Mouse (Mus musculus) intestine, embryonic 16.5 days (tissue): ENCODE measurements around the gene Olfr203. TPM values are rescaled to one million over a fixed set of nuclear protein-coding genes. Genes with fewer than 3 reads are reported as not detected.

Source experiments
- ATAC-seq: fragments of 200-750 bp; cut with Nextera tagmentation; 2 replicates; pipeline ENCODE4 v1.8.0; 2017; ENCODE audit warnings: moderate TSS enrichment, moderate library complexity
- H3K27ac ChIP-seq: fragments of 300-500 bp; sonication (generic); 2 replicates; pipeline ENCODE4 v1.5.1; 2014; ENCODE audit warnings: mild to moderate bottlenecking, low read length
- H3K27me3 ChIP-seq: fragments of 300-500 bp; sonication (generic); replicated peaks from 2 replicates; pipeline ENCODE4 v1.6.1; 2014; ENCODE audit warnings: low read length, control low read depth, mixed read lengths; ENCODE audit not compliant: control insufficient read depth, insufficient read depth
- H3K36me3 ChIP-seq: fragments of 300-500 bp; sonication (generic); 2 replicates; pipeline ENCODE4 v1.6.1; 2014; ENCODE audit warnings: low read length, control low read depth; ENCODE audit not compliant: control insufficient read depth, insufficient read depth
- H3K4me1 ChIP-seq: fragments of 300-500 bp; sonication (generic); 2 replicates; pipeline ENCODE4 v1.6.1; 2014; ENCODE audit warnings: low read length, control low read depth, mixed read lengths; ENCODE audit not compliant: control insufficient read depth, insufficient read depth
- H3K4me2 ChIP-seq: fragments of 300-500 bp; sonication (generic); 2 replicates; pipeline ENCODE4 v1.6.1; 2014; ENCODE audit warnings: low read depth, low read length, control low read depth
- H3K4me3 ChIP-seq: fragments of 300-500 bp; sonication (generic); 2 replicates; pipeline ENCODE4 v1.5.1; 2014; ENCODE audit warnings: mild to moderate bottlenecking, low read length
- H3K9ac ChIP-seq: fragments of 300-500 bp; sonication (generic); 2 replicates; pipeline ENCODE4 v1.6.1; 2014; ENCODE audit warnings: low read depth, low read length
- H3K9me3 ChIP-seq: fragments of 300-500 bp; sonication (generic); 2 replicates; pipeline ENCODE4 v1.6.1; 2016; ENCODE audit warnings: low read length, control low read depth; ENCODE audit not compliant: control insufficient read depth
- WGBS: fragments of 180-500 bp; shearing (Covaris S2); extraction: QIAGEN DNeasy Blood & Tissue Kit; methylation state at CpG from one replicate; pipeline ENCODE4 v1.1.7; 2014; 5-methylcytosine and 5-hydroxymethylcytosine counted together
- polyA plus RNA-seq: library from polyadenylated mRNA; unstranded; fragments of >200 nt; fragmentation: Nextera tagmentation; extraction: Ambion mirVana; gene quantifications from 2 replicates; pipeline ENCODE4 v1.2.1, GENCODE M21; 2015

Olfr203 gene
- polyA plus RNA-seq, 1 experiment from 2014 or later, result not detected

DNA sequence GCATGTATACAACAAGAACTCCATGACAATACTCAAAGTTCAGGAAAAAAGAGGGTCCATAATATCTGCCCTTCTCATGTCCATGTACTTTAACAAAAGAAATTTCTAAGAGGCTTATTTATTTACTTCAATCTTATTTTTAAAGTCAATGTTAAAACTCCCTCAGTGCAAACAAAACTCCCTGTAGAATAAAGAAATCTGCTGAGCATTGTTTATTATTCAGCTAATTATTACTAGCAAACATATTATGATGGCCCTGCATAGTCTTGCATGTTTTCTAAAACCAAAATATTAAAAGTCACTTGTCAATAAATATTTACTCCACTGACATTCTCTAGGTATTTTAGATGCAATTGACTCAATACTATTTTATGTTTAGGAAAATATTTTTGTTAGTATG is 32.4 kb downstream of the Olfr203 start, which contains the start of gene Olfr205:
Gene Olfr205, minus strand, starts transcription at position 101 of the 400 bp plus-strand sequence.
- ATAC-seq, result no peak
- Histone ChIP-seq H3K9me3 (no peaks in the 10 kb centered on the region), H3K36me3 (no peaks in the 10 kb centered on the region), H3K27ac (no peak within 1 kb of the TSS), H3K4me3 (no peak within 1 kb of the TSS), H3K27me3 (no peaks in the 10 kb centered on the region), H3K4me2 (no peak within 1 kb of the TSS), H3K4me1 (no peaks in the 10 kb centered on the region), H3K9ac (no peak within 1 kb of the TSS)

DNA sequence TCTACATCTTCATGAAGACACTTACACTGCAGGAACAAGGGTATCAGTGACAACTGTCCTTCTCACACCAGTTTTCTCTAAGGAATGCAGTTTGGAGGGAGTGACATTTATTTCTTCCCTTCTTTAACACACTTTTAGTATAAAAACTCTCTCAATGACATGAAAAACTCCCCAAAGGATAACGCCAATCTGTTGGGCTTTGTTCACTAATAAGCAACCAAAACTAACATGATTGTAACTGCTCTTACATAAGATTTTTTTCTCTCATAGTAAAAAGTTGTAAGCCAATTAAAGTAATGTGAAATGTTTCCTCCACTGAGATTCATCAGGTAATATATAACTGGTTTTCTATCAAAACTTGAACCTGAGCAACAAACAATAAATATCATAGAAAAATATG is 50.5 kb downstream of the Olfr203 start, which contains the start of gene Olfr206:
Gene Olfr206, minus strand, starts transcription at position 101 of the 400 bp plus-strand sequence.
- H3K4me3 ChIP-seq, result no peak within 1 kb of the TSS
- no peak for ATAC-seq
- no peaks in the 10 kb centered on the region for H3K4me1 ChIP-seq
- H3K9ac ChIP-seq, result no peak within 1 kb of the TSS
- no peaks in the 10 kb centered on the region for H3K36me3 ChIP-seq
- H3K9me3 ChIP-seq, result no peaks in the 10 kb centered on the region
- no peak within 1 kb of the TSS for H3K27ac ChIP-seq
- WGBS, result 84% methylated on average over 1 of the region's 1 CpGs
- H3K4me2 ChIP-seq, result no peak within 1 kb of the TSS
- H3K27me3 ChIP-seq, result no peaks in the 10 kb centered on the region

Other genes starting within 250 kb of the Olfr203 start
- gene Olfr190, start 220.9 kb upstream of the Olfr203 start, polyA plus RNA-seq, result not detected in 2 replicates
- gene Olfr191, start 209.1 kb upstream of the Olfr203 start, polyA plus RNA-seq, result not detected in 2 replicates
- gene Olfr193, start 187.0 kb upstream of the Olfr203 start, polyA plus RNA-seq, result not detected in 2 replicates
- gene Olfr194, start 177.8 kb upstream of the Olfr203 start, polyA plus RNA-seq, result not detected in 2 replicates
- not detected in 2 replicates for gene Olfr195, start 151.8 kb upstream of the Olfr203 start, polyA plus RNA-seq
- gene Olfr196, start 128.4 kb upstream of the Olfr203 start, polyA plus RNA-seq, result not detected in 2 replicates
- not detected in 2 replicates for gene Olfr198, start 95.3 kb upstream of the Olfr203 start, polyA plus RNA-seq
- not detected in 2 replicates for gene Olfr199, start 79.1 kb upstream of the Olfr203 start, polyA plus RNA-seq
- not detected in 2 replicates for gene Olfr201, start 26.2 kb upstream of the Olfr203 start, polyA plus RNA-seq
- not detected in 2 replicates for gene Olfr202, start 12.1 kb upstream of the Olfr203 start, polyA plus RNA-seq
- gene Olfr204, start 19.4 kb downstream of the Olfr203 start, polyA plus RNA-seq, result not detected in 2 replicates
- gene Olfr205, start 32.3 kb downstream of the Olfr203 start, polyA plus RNA-seq, result not detected in 2 replicates
- gene Olfr206, start 50.4 kb downstream of the Olfr203 start, polyA plus RNA-seq, result not detected in 2 replicates
- not detected in 2 replicates for gene Olfr209, start 65.1 kb downstream of the Olfr203 start, polyA plus RNA-seq
- gene Gabrr3, start 108.5 kb downstream of the Olfr203 start, polyA plus RNA-seq, result not detected in 2 replicates
- gene Riox2, start 172.9 kb downstream of the Olfr203 start, polyA plus RNA-seq, result 32.3 and 34.1 TPM in 2 replicates